13 mouse cellular contexts compared by ENCODE assay signal in genomic region chr7:98156280-98156665, GRCm38 (mm10). TPM values are rescaled to one million over a fixed set of nuclear protein-coding genes. Genes with fewer than 3 reads are reported as not detected.
DNase-seq lines count a peak whose midpoint lies in the region; ATAC-seq and TF ChIP-seq lines count a peak whose summit lies in the region.
"Had no signal": no experiment of that assay in that cellular context is flagged by ENCODE, and none has a peak within 500 bp of the region (broad histone marks: within the 10 kb centered on the region; RNA-seq: fewer than 3 reads in every experiment).

No protein-coding gene starts in this region.

- ATAC-seq in hindbrain, embryonic 13.5 days (ENCODE audit: low FRiP score): no peak; the same call in 1 of the 2 replicates
- no peak for ATAC-seq in hindbrain, embryonic 11.5 days (ENCODE audit: low FRiP score)
- ATAC-seq in neural tube, embryonic 13.5 days (ENCODE audit: low read depth): peak; percentile 24
- no peak for ATAC-seq in liver, postnatal 0 days

- peaks cover 6% of the 10 kb centered on the region; the same call in 1 of the 2 replicates for H3K36me3 ChIP-seq in hindbrain, embryonic 13.5 days
- no peaks in the 10 kb centered on the region for H3K36me3 ChIP-seq in hindbrain, embryonic 11.5 days (ENCODE audit: control insufficient read depth, insufficient read depth, low read length)
- 0 out of 2 replicates have a peak, but pooled peaks cover under 1% of the 10 kb centered on the region for H3K36me3 ChIP-seq in neural tube, embryonic 13.5 days
- H3K36me3 ChIP-seq in liver, postnatal 0 days (replicated peaks; ENCODE audit: insufficient read depth, low read length): no peaks in the 10 kb centered on the region
- H3K36me3 ChIP-seq: embryonic facial prominence, embryonic 13.5 days had no signal

- no peak for TF ChIP-seq EP300 in liver, postnatal 0 days (IDR thresholded peaks at IDR 0.05; ENCODE audit: low read depth)

- peaks cover 62% of the 10 kb centered on the region for H3K4me1 ChIP-seq in hindbrain, embryonic 13.5 days (replicated peaks)
- H3K4me1 ChIP-seq in hindbrain, embryonic 11.5 days (replicated peaks; ENCODE audit: control insufficient read depth, insufficient read depth, low read length): no peaks in the 10 kb centered on the region
- peaks cover 72% of the 10 kb centered on the region for H3K4me1 ChIP-seq in neural tube, embryonic 13.5 days (replicated peaks)
- peaks cover 24% of the 10 kb centered on the region for H3K4me1 ChIP-seq in liver, postnatal 0 days (ENCODE audit: insufficient read depth)

- WGBS in hindbrain, embryonic 13.5 days: 47% methylated on average over 3 of the region's 3 CpGs
- 65% methylated on average over 2 of the region's 3 CpGs for WGBS in hindbrain, embryonic 11.5 days
- 49% methylated on average over 3 of the region's 3 CpGs for WGBS in neural tube, embryonic 13.5 days
- WGBS in liver, postnatal 0 days (ENCODE audit: insufficient replicate concordance): 41% methylated on average over 2 of the region's 3 CpGs

- H3K27ac ChIP-seq in hindbrain, embryonic 13.5 days: no peak overlapping the region
- H3K27ac ChIP-seq in hindbrain, embryonic 11.5 days (ENCODE audit: low read depth, low read length): no peak overlapping the region
- no peak overlapping the region for H3K27ac ChIP-seq in neural tube, embryonic 13.5 days (replicated peaks)
- H3K27ac ChIP-seq in liver, postnatal 0 days (ENCODE audit: low read depth): 0 out of 2 replicates have a peak overlapping the region, but pooled peaks have one; percentile 4
- H3K27ac ChIP-seq: embryonic facial prominence, embryonic 13.5 days; hindbrain, postnatal 0 days had no signal

- peak; percentile 73 for DNase-seq in adrenal gland, adult 2 months
- no peak for DNase-seq in adrenal gland, adult 8-10 months
- DNase-seq in hindbrain, embryonic 11.5 days (ENCODE audit: low spot score): no peak
- no peak for DNase-seq in neural tube, embryonic 10.5 days (ENCODE audit: extremely low spot score, low spot score)
- no peak for DNase-seq in liver, postnatal 0 days
- DNase-seq in retina, embryonic 14.5 days (ENCODE audit: low spot score): no peak
- DNase-seq: cerebellum, adult 9-11 months had no signal

- no peak for TF ChIP-seq CTCF in liver, postnatal 0 days (IDR thresholded peaks at IDR 0.05; ENCODE audit: low read depth)

- H3K27me3 ChIP-seq in hindbrain, embryonic 13.5 days: 0 out of 2 replicates have a peak, but pooled peaks cover 4% of the 10 kb centered on the region
- H3K27me3 ChIP-seq in hindbrain, embryonic 11.5 days (ENCODE audit: control insufficient read depth, insufficient read depth, low read length): no peaks in the 10 kb centered on the region
- no peaks in the 10 kb centered on the region for H3K27me3 ChIP-seq in neural tube, embryonic 13.5 days
- H3K27me3 ChIP-seq in liver, postnatal 0 days (ENCODE audit: insufficient read depth, low read length): no peaks in the 10 kb centered on the region
- H3K27me3 ChIP-seq: embryonic facial prominence, embryonic 13.5 days had no signal

- H3K4me3 ChIP-seq in hindbrain, embryonic 13.5 days: no peak overlapping the region
- H3K4me3 ChIP-seq in hindbrain, embryonic 11.5 days (ENCODE audit: low read depth, low read length): no peak overlapping the region
- no peak overlapping the region for H3K4me3 ChIP-seq in neural tube, embryonic 13.5 days
- H3K4me3 ChIP-seq in liver, postnatal 0 days (ENCODE audit: low read depth, low read length): no peak overlapping the region
- H3K4me3 ChIP-seq: embryonic facial prominence, embryonic 13.5 days; layer of hippocampus, adult 2 months had no signal

- H3K9me3 ChIP-seq in hindbrain, embryonic 13.5 days: no peaks in the 10 kb centered on the region
- H3K9me3 ChIP-seq in hindbrain, embryonic 11.5 days (ENCODE audit: control insufficient read depth, low read length): no peaks in the 10 kb centered on the region
- H3K9me3 ChIP-seq in neural tube, embryonic 13.5 days: no peaks in the 10 kb centered on the region
- H3K9me3 ChIP-seq in liver, postnatal 0 days (ENCODE audit: low read length): no peaks in the 10 kb centered on the region
- H3K9me3 ChIP-seq: embryonic facial prominence, embryonic 13.5 days had no signal

- no peak overlapping the region for H3K4me2 ChIP-seq in hindbrain, embryonic 13.5 days
- H3K4me2 ChIP-seq in hindbrain, embryonic 11.5 days (replicated peaks; ENCODE audit: low read depth, low read length): no peak overlapping the region
- H3K4me2 ChIP-seq in neural tube, embryonic 13.5 days: no peak overlapping the region
- H3K4me2 ChIP-seq in liver, postnatal 0 days (ENCODE audit: low read depth, low read length): no peak overlapping the region
- H3K4me2 ChIP-seq: embryonic facial prominence, embryonic 13.5 days had no signal

- 0 out of 2 replicates have a peak overlapping the region, but pooled peaks have one; percentile 5 for H3K9ac ChIP-seq in hindbrain, embryonic 13.5 days
- H3K9ac ChIP-seq in hindbrain, embryonic 11.5 days (ENCODE audit: low read depth, low read length): no peak overlapping the region
- H3K9ac ChIP-seq in neural tube, embryonic 13.5 days: no peak overlapping the region
- H3K9ac ChIP-seq in liver, postnatal 0 days (replicated peaks): no peak overlapping the region; the same call in 1 of the 2 replicates
- H3K9ac ChIP-seq: embryonic facial prominence, embryonic 13.5 days had no signal

RNA-seq across cellular contexts. Expression of gene Omp, which starts 11.0 kb away (rescaled TPM):
- total RNA-seq in adrenal gland, adult 2 months (2021): 1 to 10 TPM in 1 of 2 experiments, under 1 TPM in 1; 0.17 to 5.7 TPM
- 3.3 and 10.3 TPM in 2 replicates for polyA plus RNA-seq in adrenal gland, adult 2 months (2012; rRNA removed)
- 1 to 10 TPM in 2 of 4 experiments, under 1 TPM in 2; 0.40 to 1.4 (median 0.94) TPM for total RNA-seq in adrenal gland, adult 8-10 months (2022)
- polyA plus RNA-seq in hindbrain, embryonic 13.5 days (2015; fragmentation: Nextera tagmentation; extraction: Ambion mirVana): 0.30 and 0.49 TPM in 2 replicates
- 0.24 and 0.25 TPM in 2 replicates for polyA plus RNA-seq in hindbrain, embryonic 11.5 days (2014; fragmentation: Nextera tagmentation; extraction: Ambion mirVana)
- polyA plus RNA-seq in neural tube, embryonic 13.5 days (2015; fragmentation: Nextera tagmentation; extraction: Ambion mirVana): 0.45 and 0.60 TPM in 2 replicates
- polyA plus RNA-seq in liver, postnatal 0 days (2015; fragmentation: Nextera tagmentation; extraction: Ambion mirVana): 0.23 and 0.27 TPM in 2 replicates

RNA-seq across cellular contexts. Expression of gene Capn5, which starts 21.8 kb away (rescaled TPM):
- total RNA-seq in adrenal gland, adult 2 months (2021): 1 to 10 TPM; 4.1 to 6.1 TPM
- 8.4 and 11.2 TPM in 2 replicates for polyA plus RNA-seq in adrenal gland, adult 2 months (2012; rRNA removed)
- total RNA-seq in adrenal gland, adult 8-10 months (2022): 10 to 100 TPM in 2 of 4 experiments, 1 to 10 TPM in 2; 6.8 to 11.1 (median 9.8) TPM
- polyA plus RNA-seq in hindbrain, embryonic 13.5 days (2015; fragmentation: Nextera tagmentation; extraction: Ambion mirVana): 15.3 and 16.3 TPM in 2 replicates
- polyA plus RNA-seq in hindbrain, embryonic 11.5 days (2014; fragmentation: Nextera tagmentation; extraction: Ambion mirVana): 4.8 and 5.3 TPM in 2 replicates
- 18.4 and 20.8 TPM in 2 replicates for polyA plus RNA-seq in neural tube, embryonic 13.5 days (2015; fragmentation: Nextera tagmentation; extraction: Ambion mirVana)
- 4.4 and 4.5 TPM in 2 replicates for polyA plus RNA-seq in liver, postnatal 0 days (2015; fragmentation: Nextera tagmentation; extraction: Ambion mirVana)

RNA-seq across cellular contexts. Expression of gene Myo7a, which starts 36.9 kb away (rescaled TPM):
- total RNA-seq in adrenal gland, adult 2 months (2021): 100 to 1,000 TPM; 140 to 146 TPM
- 136 and 180 TPM in 2 replicates for polyA plus RNA-seq in adrenal gland, adult 2 months (2012; rRNA removed)
- 100 to 1,000 TPM; 160 to 412 (median 278) TPM for total RNA-seq in adrenal gland, adult 8-10 months (2022)
- polyA plus RNA-seq in hindbrain, embryonic 13.5 days (2015; fragmentation: Nextera tagmentation; extraction: Ambion mirVana): 17.3 and 18.4 TPM in 2 replicates
- 10.7 and 15.2 TPM in 2 replicates for polyA plus RNA-seq in hindbrain, embryonic 11.5 days (2014; fragmentation: Nextera tagmentation; extraction: Ambion mirVana)
- polyA plus RNA-seq in neural tube, embryonic 13.5 days (2015; fragmentation: Nextera tagmentation; extraction: Ambion mirVana): 13.4 and 14.6 TPM in 2 replicates
- 6.5 and 7.6 TPM in 2 replicates for polyA plus RNA-seq in liver, postnatal 0 days (2015; fragmentation: Nextera tagmentation; extraction: Ambion mirVana)

RNA-seq across cellular contexts. Expression of gene B3gnt6, which starts 43.0 kb away (rescaled TPM):
- under 1 TPM in 1 of 2 experiments, not detected in 1; 0.78 TPM for total RNA-seq in adrenal gland, adult 2 months (2021)
- 0.19 and 0.20 TPM in 2 replicates for polyA plus RNA-seq in adrenal gland, adult 2 months (2012; rRNA removed)
- 10 to 100 TPM in 1 of 4 experiments, 1 to 10 TPM in 1, under 1 TPM in 1, not detected in 1; 0.37 to 12.5 (median 6.0) TPM for total RNA-seq in adrenal gland, adult 8-10 months (2022)
- polyA plus RNA-seq in hindbrain, embryonic 13.5 days (2015; fragmentation: Nextera tagmentation; extraction: Ambion mirVana): 0.27 TPM in 1 of 2 replicates, not detected in the other
- polyA plus RNA-seq in hindbrain, embryonic 11.5 days (2014; fragmentation: Nextera tagmentation; extraction: Ambion mirVana): 0.10 and 0.20 TPM in 2 replicates
- 0.24 and 0.36 TPM in 2 replicates for polyA plus RNA-seq in neural tube, embryonic 13.5 days (2015; fragmentation: Nextera tagmentation; extraction: Ambion mirVana)
- 0.05 TPM in 2 replicates for polyA plus RNA-seq in liver, postnatal 0 days (2015; fragmentation: Nextera tagmentation; extraction: Ambion mirVana)
- total RNA-seq: megakaryocyte-erythroid progenitor cell, adult 5-6 weeks had no signal
- polyA plus RNA-seq: embryonic facial prominence, embryonic 13.5 days had no signal
